ENCODE assay signal across 26 mouse cellular contexts in the genomic region with DNA sequence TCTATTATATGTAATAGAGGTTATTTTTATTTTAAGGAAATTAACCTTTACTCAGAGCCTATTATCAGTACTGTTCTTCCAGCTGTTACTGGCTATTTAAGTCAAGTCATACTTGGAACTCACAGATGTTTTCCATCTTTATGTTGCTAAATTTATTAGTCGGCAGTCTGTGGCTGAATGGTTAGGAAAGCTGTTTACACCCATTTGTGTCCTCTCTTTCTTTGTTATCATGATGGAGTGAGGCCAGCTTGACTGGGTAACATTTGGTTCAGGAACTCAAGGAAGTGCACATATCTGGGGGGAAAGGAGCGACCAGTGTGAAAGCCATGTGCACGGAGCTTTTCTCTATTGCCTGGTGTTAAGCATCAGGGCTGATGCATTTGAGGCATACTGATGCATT.
DNase-seq lines count a peak whose midpoint lies in the region; ATAC-seq and TF ChIP-seq lines count a peak whose summit lies in the region.
"Had no signal": no experiment of that assay in that cellular context is flagged by ENCODE, and none has a peak within 500 bp of the region (broad histone marks: within the 10 kb centered on the region; RNA-seq: fewer than 3 reads in every experiment).

No protein-coding gene starts in this region.

- no peak for TF ChIP-seq EP300 in lung, postnatal 0 days (IDR thresholded peaks at IDR 0.05)

- no peak for TF ChIP-seq CTCF in lung, embryonic 14.5 days (IDR thresholded peaks at IDR 0.05; ENCODE audit: low read depth)
- TF ChIP-seq CTCF in lung, postnatal 0 days (IDR thresholded peaks at IDR 0.05) = no peak

- peak; percentile 90 for DNase-seq in heart, adult 11 months
- no peak for DNase-seq in heart, embryonic 10.5 days (ENCODE audit: low spot score)
- DNase-seq in lung, embryonic 14.5 days = peak; percentile 72
- no peak for DNase-seq in lung, postnatal 36 days
- peak; percentile 35 for DNase-seq in lung, postnatal 0 days (ENCODE audit: low spot score)
- no peak for DNase-seq in lung, postnatal 10 days
- DNase-seq in limb, embryonic 10.5 days (ENCODE audit: low spot score) = no peak
- DNase-seq in embryo, embryonic 10.5 days (ENCODE audit: low spot score) = no peak
- DNase-seq: adrenal gland, adult 2 months; adrenal gland, postnatal 14 days; B cell, adult 2 months; cerebellum, adult 11 months; cerebellum, adult 8-10 months; cerebellum, postnatal 10 days; cerebellum, postnatal 36 days; gastrocnemius, postnatal 25 days; heart, adult 2 months had no signal

- 77% methylated on average over 3 of the region's 3 CpGs for whole genome bisulfite sequencing in heart, embryonic 10.5 days
- WGBS in lung, embryonic 14.5 days = 36% methylated on average over 3 of the region's 3 CpGs
- 62% methylated on average over 3 of the region's 3 CpGs for WGBS in lung, postnatal 0 days
- WGBS in limb, embryonic 10.5 days = 71% methylated on average over 3 of the region's 3 CpGs

- H3K4me2 ChIP-seq in lung, embryonic 14.5 days = no peak overlapping the region
- H3K4me2 ChIP-seq in lung, postnatal 0 days (replicated peaks; ENCODE audit: low read depth, low read length) = no peak overlapping the region
- H3K4me2 ChIP-seq: embryonic facial prominence, embryonic 12.5 days; forebrain, embryonic 12.5 days; forebrain, embryonic 15.5 days; heart, embryonic 11.5 days; hindbrain, embryonic 12.5 days; hindbrain, embryonic 15.5 days had no signal

- H3K27ac ChIP-seq in heart, embryonic 10.5 days = no peak overlapping the region
- no peak overlapping the region for H3K27ac ChIP-seq in lung, embryonic 14.5 days (ENCODE audit: low read depth)
- H3K27ac ChIP-seq in lung, postnatal 0 days (ENCODE audit: low read length) = no peak overlapping the region
- 0 out of 2 replicates have a peak overlapping the region, but pooled peaks have one; percentile 7 for H3K27ac ChIP-seq in limb, embryonic 10.5 days
- H3K27ac ChIP-seq: embryonic facial prominence, embryonic 12.5 days; forebrain, embryonic 12.5 days; forebrain, embryonic 15.5 days; heart, adult 2 months; hindbrain, embryonic 12.5 days; hindbrain, embryonic 15.5 days had no signal

- H3K36me3 ChIP-seq in heart, embryonic 10.5 days = no peaks in the 10 kb centered on the region
- H3K36me3 ChIP-seq in lung, embryonic 14.5 days (ENCODE audit: insufficient read depth) = no peaks in the 10 kb centered on the region
- H3K36me3 ChIP-seq in lung, postnatal 0 days (ENCODE audit: insufficient read depth, low read length) = no peaks in the 10 kb centered on the region
- H3K36me3 ChIP-seq in limb, embryonic 10.5 days = no peaks in the 10 kb centered on the region
- H3K36me3 ChIP-seq: embryonic facial prominence, embryonic 12.5 days; forebrain, embryonic 12.5 days; forebrain, embryonic 15.5 days; G1E; hindbrain, embryonic 12.5 days; hindbrain, embryonic 15.5 days had no signal

- no peaks in the 10 kb centered on the region for H3K9me3 ChIP-seq in heart, embryonic 10.5 days
- no peaks in the 10 kb centered on the region for H3K9me3 ChIP-seq in lung, embryonic 14.5 days (ENCODE audit: low read depth, low read length)
- H3K9me3 ChIP-seq in lung, postnatal 0 days (ENCODE audit: low read length) = no peaks in the 10 kb centered on the region
- no peaks in the 10 kb centered on the region for H3K9me3 ChIP-seq in limb, embryonic 10.5 days (replicated peaks)
- H3K9me3 ChIP-seq: embryonic facial prominence, embryonic 12.5 days; forebrain, embryonic 12.5 days; forebrain, embryonic 15.5 days; hindbrain, embryonic 12.5 days; hindbrain, embryonic 15.5 days had no signal

- H3K27me3 ChIP-seq in heart, embryonic 10.5 days (ENCODE audit: insufficient read depth, poor library complexity, severe bottlenecking) = no peaks in the 10 kb centered on the region
- no peaks in the 10 kb centered on the region for H3K27me3 ChIP-seq in lung, embryonic 14.5 days (ENCODE audit: insufficient read depth, low read length)
- H3K27me3 ChIP-seq in lung, postnatal 0 days (replicated peaks; ENCODE audit: insufficient read depth, low read length) = no peaks in the 10 kb centered on the region
- no peaks in the 10 kb centered on the region for H3K27me3 ChIP-seq in limb, embryonic 10.5 days (ENCODE audit: low read depth, poor library complexity, severe bottlenecking)
- H3K27me3 ChIP-seq: CH12.LX; embryonic facial prominence, embryonic 12.5 days; forebrain, embryonic 12.5 days; forebrain, embryonic 15.5 days; hindbrain, embryonic 12.5 days; hindbrain, embryonic 15.5 days had no signal

- no peak overlapping the region for H3K4me3 ChIP-seq in heart, embryonic 10.5 days
- H3K4me3 ChIP-seq in lung, embryonic 14.5 days (ENCODE audit: low read depth, low read length) = no peak overlapping the region
- H3K4me3 ChIP-seq in lung, postnatal 0 days (ENCODE audit: low read depth, low read length) = no peak overlapping the region
- no peak overlapping the region for H3K4me3 ChIP-seq in limb, embryonic 10.5 days
- H3K4me3 ChIP-seq: embryonic facial prominence, embryonic 12.5 days; erythroblast, embryonic 14.5 days; forebrain, embryonic 12.5 days; forebrain, embryonic 15.5 days; heart, adult 2 months; hindbrain, embryonic 12.5 days; hindbrain, embryonic 15.5 days had no signal

- H3K4me1 ChIP-seq in heart, embryonic 10.5 days = no peaks in the 10 kb centered on the region
- no peaks in the 10 kb centered on the region for H3K4me1 ChIP-seq in lung, embryonic 14.5 days (ENCODE audit: insufficient read depth)
- no peaks in the 10 kb centered on the region for H3K4me1 ChIP-seq in lung, postnatal 0 days (ENCODE audit: insufficient read depth, low read depth, low read length)
- H3K4me1 ChIP-seq in limb, embryonic 10.5 days = peaks cover 12% of the 10 kb centered on the region
- H3K4me1 ChIP-seq: embryonic facial prominence, embryonic 12.5 days; forebrain, embryonic 12.5 days; forebrain, embryonic 15.5 days; hindbrain, embryonic 12.5 days; hindbrain, embryonic 15.5 days had no signal

- H3K9ac ChIP-seq in lung, embryonic 14.5 days = no peak overlapping the region
- no peak overlapping the region for H3K9ac ChIP-seq in lung, postnatal 0 days (replicated peaks; ENCODE audit: low read depth)
- H3K9ac ChIP-seq: embryonic facial prominence, embryonic 12.5 days; forebrain, embryonic 12.5 days; forebrain, embryonic 15.5 days; hindbrain, embryonic 12.5 days; hindbrain, embryonic 15.5 days had no signal

- ATAC-seq in lung, embryonic 14.5 days (ENCODE audit: insufficient read depth) = peak; percentile 86
- ATAC-seq in lung, postnatal 0 days = peak; percentile 44
- ATAC-seq: forebrain, embryonic 15.5 days had no signal

Comparison
In these comparisons a context has a peak if more than half of its experiments do, and no peak if none do; other contexts are left out.
1. DNase-seq: peak in heart, adult 11 months (single experiment), lung, embryonic 14.5 days (single experiment) and lung, postnatal 0 days (single experiment); none in heart, embryonic 10.5 days (single experiment), lung, postnatal 36 days (single experiment), lung, postnatal 10 days (single experiment), limb, embryonic 10.5 days (single experiment) and embryo, embryonic 10.5 days (single experiment).